Mouse (Mus musculus): ENCODE measurements around the gene Hmcn2. TPM values are rescaled to one million over a fixed set of nuclear protein-coding genes. Genes with fewer than 3 reads are reported as not detected.
A peak's percentile ranks its signal among the peaks of the same experiment; 100 is the strongest.

Hmcn2 gene
- polyA plus RNA-seq, 1 experiment from 2014 or later, result 0.73 TPM

GRCm38 (mm10) chr2:31337706-31338330, 23.6 kb downstream of the Hmcn2 start:
- H3K27me3 ChIP-seq (ENCODE audit: control insufficient read depth, insufficient read depth, low read length), result peaks cover 20% of the 10 kb centered on the region
- no peaks in the 10 kb centered on the region for H3K36me3 ChIP-seq (ENCODE audit: control insufficient read depth, insufficient read depth, low read length)
- H3K9ac ChIP-seq (ENCODE audit: low read length), result 0 out of 2 replicates have a peak overlapping the region, but pooled peaks have one; percentile 25
- 32% methylated on average over 12 of the region's 12 CpGs for WGBS
- no peak for ATAC-seq (ENCODE audit: insufficient number of reproducible peaks, insufficient read depth, low FRiP score, low read depth)
- H3K27ac ChIP-seq (replicated peaks in 1 of 2; ENCODE audit: control insufficient read depth in 1 of 2, insufficient read depth in 1 of 2, low read depth in 2 of 2, low read length in 2 of 2), result peak overlapping the region in 1 of 2 experiments; percentile 41; a peak in 1 of 4 replicates
- peaks cover 43 to 59% of the 10 kb centered on the region in 2 experiments for H3K4me1 ChIP-seq (ENCODE audit: control insufficient read depth in 2 of 2, insufficient read depth in 2 of 2, low read length in 2 of 2)
- no peak overlapping the region for H3K4me3 ChIP-seq (ENCODE audit: control insufficient read depth in 1 of 2, insufficient read depth in 1 of 2, low read depth in 1 of 2, low read length in 2 of 2)
- H3K9me3 ChIP-seq (ENCODE audit: control insufficient read depth, low read length), result no peaks in the 10 kb centered on the region
- 0 out of 2 replicates have a peak overlapping the region, but pooled peaks have one; percentile 9 for H3K4me2 ChIP-seq (ENCODE audit: low read length)

GRCm38 (mm10) chr2:31339826-31340225, 25.6 kb downstream of the Hmcn2 start:
- Histone ChIP-seq H3K4me2 (ENCODE audit: low read length) (no peak overlapping the region), H3K9me3 (ENCODE audit: control insufficient read depth, low read length) (0 out of 2 replicates have a peak, but pooled peaks cover 2% of the 10 kb centered on the region), H3K27me3 (ENCODE audit: control insufficient read depth, insufficient read depth, low read length) (peaks cover 29% of the 10 kb centered on the region), H3K4me3 (ENCODE audit: control insufficient read depth in 1 of 2, insufficient read depth in 1 of 2, low read depth in 1 of 2, low read length in 2 of 2) (no peak overlapping the region), H3K4me1 (ENCODE audit: control insufficient read depth in 2 of 2, insufficient read depth in 2 of 2, low read length in 2 of 2) (peaks cover 41 to 55% of the 10 kb centered on the region in 2 experiments), H3K27ac (replicated peaks in 1 of 2; ENCODE audit: control insufficient read depth in 1 of 2, insufficient read depth in 1 of 2, low read depth in 2 of 2, low read length in 2 of 2) (no peak overlapping the region), H3K9ac (ENCODE audit: low read length) (no peak overlapping the region), H3K36me3 (ENCODE audit: control insufficient read depth, insufficient read depth, low read length) (no peaks in the 10 kb centered on the region)
- no peak for ATAC-seq (ENCODE audit: insufficient number of reproducible peaks, insufficient read depth, low FRiP score, low read depth)
- 51% methylated on average over 9 of the region's 9 CpGs for WGBS

GRCm38 (mm10) chr2:31341726-31342535, 27.7 kb downstream of the Hmcn2 start:
- H3K4me1 ChIP-seq (ENCODE audit: control insufficient read depth in 2 of 2, insufficient read depth in 2 of 2, low read length in 2 of 2), result peaks cover 40 to 53% of the 10 kb centered on the region in 2 experiments
- peaks cover 35% of the 10 kb centered on the region for H3K27me3 ChIP-seq (ENCODE audit: control insufficient read depth, insufficient read depth, low read length)
- H3K27ac ChIP-seq (replicated peaks in 1 of 2; ENCODE audit: control insufficient read depth in 1 of 2, insufficient read depth in 1 of 2, low read depth in 2 of 2, low read length in 2 of 2), result peak overlapping the region; percentile 53 to 78
- no peak overlapping the region for H3K4me3 ChIP-seq (ENCODE audit: control insufficient read depth in 1 of 2, insufficient read depth in 1 of 2, low read depth in 1 of 2, low read length in 2 of 2)
- no peaks in the 10 kb centered on the region for H3K36me3 ChIP-seq (ENCODE audit: control insufficient read depth, insufficient read depth, low read length)
- peak; percentile 74 for ATAC-seq (ENCODE audit: insufficient number of reproducible peaks, insufficient read depth, low FRiP score, low read depth)
- 9% methylated on average over 8 of the region's 8 CpGs for WGBS
- H3K9me3 ChIP-seq (ENCODE audit: control insufficient read depth, low read length), result 0 out of 2 replicates have a peak, but pooled peaks cover 4% of the 10 kb centered on the region
- no peak overlapping the region for H3K9ac ChIP-seq (ENCODE audit: low read length)
- peak overlapping the region; percentile 24; the same call in 1 of the 2 replicates for H3K4me2 ChIP-seq (ENCODE audit: low read length)

GRCm38 (mm10) chr2:31346096-31346495, 31.9 kb downstream of the Hmcn2 start:
- ATAC-seq (ENCODE audit: insufficient number of reproducible peaks, insufficient read depth, low FRiP score, low read depth), result no peak
- H3K27me3 ChIP-seq (ENCODE audit: control insufficient read depth, insufficient read depth, low read length), result peaks cover 35% of the 10 kb centered on the region

GRCm38 (mm10) chr2:31348373-31348772, 34.2 kb downstream of the Hmcn2 start:
- Histone ChIP-seq H3K9ac (ENCODE audit: low read length) (no peak overlapping the region), H3K4me1 (ENCODE audit: control insufficient read depth in 2 of 2, insufficient read depth in 2 of 2, low read length in 2 of 2) (peaks cover 2 to 4% of the 10 kb centered on the region in 2 experiments; a peak in 1 of 4 replicates), H3K27me3 (ENCODE audit: control insufficient read depth, insufficient read depth, low read length) (peaks cover 50% of the 10 kb centered on the region), H3K36me3 (ENCODE audit: control insufficient read depth, insufficient read depth, low read length) (no peaks in the 10 kb centered on the region), H3K4me3 (ENCODE audit: control insufficient read depth in 1 of 2, insufficient read depth in 1 of 2, low read depth in 1 of 2, low read length in 2 of 2) (no peak overlapping the region), H3K4me2 (ENCODE audit: low read length) (no peak overlapping the region), H3K27ac (replicated peaks in 1 of 2; ENCODE audit: control insufficient read depth in 1 of 2, insufficient read depth in 1 of 2, low read depth in 2 of 2, low read length in 2 of 2) (no peak overlapping the region), H3K9me3 (ENCODE audit: control insufficient read depth, low read length) (0 out of 2 replicates have a peak, but pooled peaks cover 4% of the 10 kb centered on the region)
- no peak for ATAC-seq (ENCODE audit: insufficient number of reproducible peaks, insufficient read depth, low FRiP score, low read depth)
- WGBS, result 58% methylated on average over 3 of the region's 3 CpGs

More at GRCm38 (mm10) chr2:31346096-31346495, 31.9 kb downstream of the Hmcn2 start:
- H3K36me3 ChIP-seq (ENCODE audit: control insufficient read depth, insufficient read depth, low read length), result no peaks in the 10 kb centered on the region
- peaks cover 16 to 23% of the 10 kb centered on the region in 2 experiments for H3K4me1 ChIP-seq (ENCODE audit: control insufficient read depth in 2 of 2, insufficient read depth in 2 of 2, low read length in 2 of 2)
- no peak overlapping the region for H3K9ac ChIP-seq (ENCODE audit: low read length)
- no peak overlapping the region for H3K4me2 ChIP-seq (ENCODE audit: low read length)
- no peak overlapping the region for H3K27ac ChIP-seq (replicated peaks in 1 of 2; ENCODE audit: control insufficient read depth in 1 of 2, insufficient read depth in 1 of 2, low read depth in 2 of 2, low read length in 2 of 2)
- WGBS, result 25% methylated on average over 12 of the region's 12 CpGs
- 0 out of 2 replicates have a peak, but pooled peaks cover 4% of the 10 kb centered on the region for H3K9me3 ChIP-seq (ENCODE audit: control insufficient read depth, low read length)
- H3K4me3 ChIP-seq (ENCODE audit: control insufficient read depth in 1 of 2, insufficient read depth in 1 of 2, low read depth in 1 of 2, low read length in 2 of 2), result no peak overlapping the region

GRCm38 (mm10) chr2:31348850-31349249, 34.6 kb downstream of the Hmcn2 start:
- Histone ChIP-seq H3K4me3 (ENCODE audit: control insufficient read depth in 1 of 2, insufficient read depth in 1 of 2, low read depth in 1 of 2, low read length in 2 of 2) (no peak overlapping the region), H3K4me2 (ENCODE audit: low read length) (no peak overlapping the region), H3K27me3 (ENCODE audit: control insufficient read depth, insufficient read depth, low read length) (peaks cover 49% of the 10 kb centered on the region), H3K9me3 (ENCODE audit: control insufficient read depth, low read length) (0 out of 2 replicates have a peak, but pooled peaks cover 4% of the 10 kb centered on the region), H3K9ac (ENCODE audit: low read length) (no peak overlapping the region), H3K4me1 (ENCODE audit: control insufficient read depth in 2 of 2, insufficient read depth in 2 of 2, low read length in 2 of 2) (peaks cover 2 to 4% of the 10 kb centered on the region in 2 experiments; a peak in 1 of 4 replicates), H3K36me3 (ENCODE audit: control insufficient read depth, insufficient read depth, low read length) (no peaks in the 10 kb centered on the region), H3K27ac (replicated peaks in 1 of 2; ENCODE audit: control insufficient read depth in 1 of 2, insufficient read depth in 1 of 2, low read depth in 2 of 2, low read length in 2 of 2) (no peak overlapping the region)
- 51% methylated on average over 5 of the region's 5 CpGs for WGBS
- no peak for ATAC-seq (ENCODE audit: insufficient number of reproducible peaks, insufficient read depth, low FRiP score, low read depth)

GRCm38 (mm10) chr2:31356771-31357170, 42.6 kb downstream of the Hmcn2 start:
- Histone ChIP-seq H3K4me3 (ENCODE audit: control insufficient read depth in 1 of 2, insufficient read depth in 1 of 2, low read depth in 1 of 2, low read length in 2 of 2) (no peak overlapping the region), H3K4me2 (ENCODE audit: low read length) (no peak overlapping the region), H3K36me3 (ENCODE audit: control insufficient read depth, insufficient read depth, low read length) (no peaks in the 10 kb centered on the region), H3K27ac (replicated peaks in 1 of 2; ENCODE audit: control insufficient read depth in 1 of 2, insufficient read depth in 1 of 2, low read depth in 2 of 2, low read length in 2 of 2) (no peak overlapping the region), H3K4me1 (ENCODE audit: control insufficient read depth in 2 of 2, insufficient read depth in 2 of 2, low read length in 2 of 2) (no peaks in the 10 kb centered on the region), H3K27me3 (ENCODE audit: control insufficient read depth, insufficient read depth, low read length) (peaks cover 14% of the 10 kb centered on the region), H3K9ac (ENCODE audit: low read length) (no peak overlapping the region), H3K9me3 (ENCODE audit: control insufficient read depth, low read length) (no peaks in the 10 kb centered on the region)
- ATAC-seq (ENCODE audit: insufficient number of reproducible peaks, insufficient read depth, low FRiP score, low read depth), result no peak
- whole genome bisulfite sequencing, result 60% methylated on average over 5 of the region's 5 CpGs

All from heart, embryonic 14.5 days (tissue).